Mouse (Mus musculus) liver, postnatal 0 days (tissue): ENCODE measurements at regions not wholly inside any gene's neighbourhood (a gene's known extent, or its start where the extent isn't known, plus 50 kb on each side); places are given as distances from the start of the nearest gene placed in this dataset.

Source experiments
- CTCF ChIP-seq: sonication (generic); IDR thresholded peaks from 2 replicates; pipeline ENCODE4 v1.5.1; 2016; ENCODE audit warnings: antibody characterized with exemption, low read depth
- EP300 ChIP-seq: IDR thresholded peaks from 2 replicates; pipeline ENCODE4 v1.6.1; 2016; ENCODE audit warnings: antibody characterized with exemption, low read depth, mild to moderate bottlenecking

- TF ChIP-seq EP300 = no peak
- no peak for TF ChIP-seq CTCF
Observed at GRCm38 (mm10) chr4:119044005-119044677, 64.4 kb upstream of the Slc2a1 start.
